Mouse (Mus musculus) layer of hippocampus, adult 18-20 months (tissue): ENCODE results near the gene Fbxo47. TPM values are rescaled to one million over a fixed set of nuclear protein-coding genes. Genes with fewer than 3 reads are reported as not detected.
"Not testable (repeated sequence)": the region's sequence is repeated elsewhere in the genome, so short reads cannot be mapped to it uniquely, and the experiment has no call there.

Experiments used
- DNase-seq, 2 experiments: peaks; one replicate each; pipeline ENCODE4 v3.0.0; 2022; ENCODE audit warnings: low spot score in 2 of 2
- total RNA-seq, 2 experiments: library from RNA; stranded (reverse); gene quantifications; 2 replicates each; pipeline ENCODE4 v1.2.3; 2021

Gene Fbxo47
- total RNA-seq, 2 experiments from 2014 or later, result 1.6 to 2.6 TPM

DNA sequence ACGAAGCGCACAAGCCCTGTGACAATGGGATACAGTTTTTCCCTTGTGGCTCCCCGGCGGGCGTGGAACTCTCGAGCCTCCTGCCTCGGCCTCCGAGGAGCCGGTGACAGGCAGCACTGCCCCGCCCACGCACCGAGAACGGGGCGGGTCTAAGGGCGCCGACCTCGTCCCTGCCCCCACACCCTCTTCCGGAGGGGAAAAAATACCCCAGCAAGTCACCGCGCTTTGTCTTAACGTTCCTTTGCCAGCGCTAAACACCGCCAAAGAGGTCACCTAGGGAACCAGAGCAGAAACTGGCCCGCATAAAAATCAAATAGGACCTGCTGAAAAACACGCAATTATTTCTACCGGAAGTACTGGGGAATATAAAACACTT is 424 bp downstream of the Fbxo47 start:
- DNase-seq, result peak in 1 of 2 experiments; percentile 52

DNA sequence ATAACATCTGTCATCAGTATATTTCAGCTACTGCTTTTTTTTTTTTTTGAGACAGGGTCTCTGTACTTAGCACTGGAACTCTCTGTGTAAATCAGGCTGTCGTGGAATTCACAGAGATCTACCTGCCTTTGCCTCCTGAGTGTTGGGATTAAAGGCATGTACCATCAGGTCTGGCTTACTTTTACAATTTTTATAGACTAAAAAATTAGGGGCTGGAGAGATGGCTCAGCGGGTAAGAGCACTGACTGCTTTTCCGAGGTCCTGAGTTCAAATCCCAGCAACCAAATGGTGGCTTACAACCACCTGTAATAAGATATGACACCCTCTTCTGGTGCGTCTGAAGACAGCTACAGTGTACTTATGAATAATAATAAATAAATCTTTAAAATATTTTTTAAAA is 3.6 kb downstream of the Fbxo47 start:
- no peak for DNase-seq

DNA sequence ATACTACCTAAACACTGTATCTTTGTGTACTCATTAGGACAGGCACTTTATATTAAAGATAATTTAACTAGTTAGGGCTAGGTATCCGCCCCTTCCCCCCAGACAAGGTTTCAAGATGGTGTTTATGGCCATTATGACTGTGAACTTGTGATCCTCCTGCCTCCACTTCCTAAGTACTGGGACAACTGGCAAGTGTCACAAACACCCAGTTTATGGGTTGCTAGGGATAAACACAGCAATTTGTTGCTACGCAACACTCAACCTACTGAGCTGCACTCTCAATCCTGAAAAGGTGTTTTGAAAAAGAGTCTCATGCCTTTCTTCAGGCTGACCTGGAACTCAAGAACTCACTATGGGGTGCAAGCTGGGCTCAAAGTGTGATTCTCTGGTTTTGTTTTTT is 6.6 kb downstream of the Fbxo47 start:
- no peak for DNase-seq

DNA sequence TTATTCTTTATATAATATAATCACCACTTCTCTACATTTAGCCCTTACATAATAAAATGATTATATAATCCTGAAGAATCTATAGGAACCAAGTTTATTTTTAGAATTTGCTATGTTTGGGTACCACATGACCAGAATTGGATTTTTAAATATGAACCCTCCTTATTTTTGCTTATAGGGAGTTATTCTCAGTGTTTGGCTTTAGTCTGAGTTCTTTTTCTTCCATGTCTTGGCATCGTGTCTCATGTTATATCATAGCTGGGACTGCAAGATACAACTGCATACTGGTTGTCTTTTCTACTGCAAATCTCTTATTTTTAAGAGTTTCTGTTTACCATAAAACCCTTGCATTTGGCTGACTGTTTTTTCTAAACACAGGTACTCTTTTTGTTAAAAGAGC is 9.6 kb downstream of the Fbxo47 start:
- DNase-seq, result no peak

DNA sequence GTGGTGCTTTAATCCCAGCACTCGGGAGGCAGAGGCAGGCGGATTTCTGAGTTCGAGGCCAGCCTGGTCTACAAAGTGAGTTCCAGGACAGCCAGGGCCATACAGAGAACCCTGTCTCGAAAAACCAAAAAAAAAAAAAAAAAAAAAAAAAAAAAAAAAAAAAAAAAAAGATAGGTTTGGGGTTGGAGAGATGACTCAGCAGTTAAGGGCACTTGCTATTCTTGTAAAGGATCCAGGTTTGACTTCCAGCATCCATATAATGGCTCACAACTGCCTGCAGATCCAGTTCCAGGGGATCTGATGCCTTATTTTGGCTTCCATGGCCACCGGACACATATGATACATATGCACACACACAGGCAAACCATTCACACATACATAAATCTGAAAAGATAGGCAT is 11.6 kb downstream of the Fbxo47 start:
- DNase-seq, result not testable (repeated sequence)

DNA sequence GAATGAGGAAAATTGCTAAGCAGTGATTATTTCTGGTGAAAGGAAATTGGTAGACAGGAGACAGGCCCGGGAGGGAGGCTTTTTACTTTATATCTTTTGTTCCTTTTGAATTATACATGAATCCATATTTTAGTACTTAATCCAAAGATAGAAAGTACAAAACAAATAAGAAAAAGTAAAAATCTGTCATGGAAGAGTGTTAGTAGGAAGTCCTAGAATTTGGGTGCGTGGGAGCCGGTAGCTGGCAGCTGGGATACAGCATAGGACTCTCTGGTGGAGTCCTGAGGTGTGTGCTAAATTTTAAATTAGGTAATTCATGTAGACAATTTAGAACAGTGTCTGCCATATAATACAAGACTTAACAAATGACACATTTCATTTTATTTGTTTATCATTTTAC is 16.4 kb downstream of the Fbxo47 start:
- DNase-seq, result peak in 1 of 2 experiments; percentile 44

DNA sequence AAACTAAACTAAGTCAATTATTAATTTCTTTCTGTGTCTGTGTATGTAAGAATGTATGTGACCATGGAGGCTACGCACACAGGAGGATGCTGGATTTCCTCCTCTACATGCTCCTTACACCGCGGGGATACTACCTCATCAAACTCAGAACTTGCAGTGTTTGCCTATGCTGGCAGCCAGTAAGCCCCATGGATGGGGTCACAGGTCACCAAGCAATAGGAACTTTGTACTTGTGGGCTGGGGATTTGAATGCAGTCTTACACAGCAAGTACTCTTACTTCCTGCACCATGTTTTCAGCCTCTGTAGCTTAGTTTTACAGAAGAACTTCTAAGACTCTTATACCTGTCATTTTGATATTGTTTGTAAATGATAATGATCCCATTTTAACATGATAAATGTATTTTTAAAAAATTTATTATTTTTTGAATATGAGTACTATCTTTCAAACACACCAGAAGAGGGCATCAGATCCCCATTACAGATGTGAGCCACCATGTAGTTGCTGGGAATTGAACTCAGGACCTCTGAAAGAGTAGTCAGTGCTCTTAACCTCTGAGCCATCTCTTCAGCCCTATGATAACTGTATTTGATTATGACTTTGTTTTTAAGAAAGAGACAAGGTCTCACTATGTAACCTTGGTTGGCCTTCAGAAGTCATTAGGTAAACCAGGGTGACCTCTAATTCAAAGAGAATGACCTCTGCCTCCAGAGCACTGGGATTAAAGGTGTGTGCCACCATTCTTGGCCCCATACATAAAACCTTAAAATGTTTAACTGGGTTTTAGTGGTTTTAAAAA is 17.7 kb downstream of the Fbxo47 start:
- DNase-seq, result no peak

DNA sequence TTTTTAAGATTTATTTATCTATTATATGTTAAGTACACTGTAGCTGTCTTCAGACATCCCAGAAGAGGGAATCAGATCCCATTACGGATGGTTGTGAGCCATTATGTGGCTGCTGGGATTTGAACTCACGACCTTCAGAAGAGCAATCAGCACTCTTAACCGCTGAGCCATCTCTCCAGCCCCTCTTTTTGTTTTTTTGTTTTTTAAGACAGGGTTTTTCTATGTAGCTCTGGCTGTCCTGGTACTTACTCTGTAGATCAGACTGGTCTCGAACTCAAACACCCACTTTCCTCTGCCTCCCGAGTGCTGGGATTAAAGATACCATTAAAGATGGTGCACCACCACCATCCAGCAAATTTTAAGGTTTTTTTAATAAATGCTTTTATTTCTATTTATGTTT is 18.5 kb downstream of the Fbxo47 start:
- no peak for DNase-seq

DNA sequence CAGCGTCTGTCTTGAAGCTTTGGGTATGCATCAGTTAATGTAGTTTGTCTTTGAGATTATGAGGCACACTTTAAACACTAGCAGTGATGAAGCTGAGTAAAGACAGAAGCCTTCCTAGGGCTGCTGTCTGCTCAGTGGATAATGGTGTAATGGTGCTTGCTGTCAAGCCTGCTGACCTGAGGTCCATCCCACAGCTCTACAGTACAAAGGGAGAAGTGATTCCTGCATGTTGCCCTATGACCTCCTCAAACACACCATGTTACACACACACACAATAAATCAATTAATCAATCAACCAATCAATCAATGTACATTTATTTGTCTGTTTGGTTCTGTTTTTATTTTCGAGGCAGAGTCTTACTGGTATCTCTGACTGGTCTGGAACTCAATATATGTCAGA is 21.8 kb downstream of the Fbxo47 start:
- DNase-seq, result no peak

DNA sequence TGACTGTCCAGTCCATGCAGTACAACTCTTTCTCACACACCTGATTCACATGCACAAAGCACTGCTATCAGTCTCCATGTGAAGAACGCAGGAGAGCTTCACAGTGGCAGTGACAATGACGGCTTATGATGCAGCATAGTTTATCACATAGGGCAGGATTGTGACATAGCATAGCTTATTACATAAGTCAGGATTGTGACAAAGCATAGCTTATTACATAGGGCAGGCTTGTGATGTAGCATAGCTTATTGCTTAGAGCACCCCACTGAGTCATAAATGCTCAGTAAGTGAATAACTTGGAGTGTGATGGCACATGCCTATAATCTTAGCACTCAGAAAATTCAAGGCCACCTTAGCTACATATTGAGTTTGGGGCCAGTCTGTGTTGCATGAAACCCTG is 28.5 kb downstream of the Fbxo47 start:
- DNase-seq, result no peak

DNA sequence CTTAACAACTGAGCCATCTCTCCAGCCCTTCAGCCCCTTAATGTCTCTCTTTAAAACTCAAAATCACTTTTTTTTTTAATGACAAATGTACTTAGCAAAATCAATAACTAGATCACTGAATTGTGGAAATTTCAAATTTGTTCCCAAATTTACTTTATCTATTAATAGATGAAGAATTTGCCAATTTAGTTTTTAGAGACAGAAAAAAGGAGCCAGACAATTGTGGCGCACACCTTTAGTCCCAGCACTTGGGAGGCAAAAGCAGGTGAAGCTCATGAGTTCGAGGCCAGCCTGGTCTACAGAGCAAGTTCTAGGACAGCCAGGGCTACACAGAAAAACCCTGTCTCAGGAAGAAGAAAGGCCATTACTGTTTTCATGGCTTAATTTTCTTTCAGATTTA is 32.4 kb downstream of the Fbxo47 start:
- no peak for DNase-seq

DNA sequence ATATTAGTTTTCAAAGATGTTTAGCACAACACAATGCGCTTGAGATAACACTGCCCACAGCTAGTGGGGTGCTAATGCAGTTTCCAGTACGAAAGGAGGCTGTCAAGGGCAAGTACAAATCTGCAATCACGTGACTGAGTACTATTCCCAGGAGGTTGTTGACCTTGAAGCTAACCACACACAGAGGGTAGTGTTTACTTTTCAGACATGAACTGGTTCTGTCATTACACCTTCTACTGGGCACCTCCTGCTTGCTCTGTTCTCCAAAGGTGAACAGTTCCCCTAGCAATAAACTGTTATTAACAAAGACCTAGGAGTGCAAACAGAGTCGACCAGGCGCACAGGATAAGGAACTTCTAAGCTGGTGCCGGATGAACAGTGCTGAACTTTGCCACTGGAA is 33.6 kb downstream of the Fbxo47 start:
- no peak for DNase-seq

DNA sequence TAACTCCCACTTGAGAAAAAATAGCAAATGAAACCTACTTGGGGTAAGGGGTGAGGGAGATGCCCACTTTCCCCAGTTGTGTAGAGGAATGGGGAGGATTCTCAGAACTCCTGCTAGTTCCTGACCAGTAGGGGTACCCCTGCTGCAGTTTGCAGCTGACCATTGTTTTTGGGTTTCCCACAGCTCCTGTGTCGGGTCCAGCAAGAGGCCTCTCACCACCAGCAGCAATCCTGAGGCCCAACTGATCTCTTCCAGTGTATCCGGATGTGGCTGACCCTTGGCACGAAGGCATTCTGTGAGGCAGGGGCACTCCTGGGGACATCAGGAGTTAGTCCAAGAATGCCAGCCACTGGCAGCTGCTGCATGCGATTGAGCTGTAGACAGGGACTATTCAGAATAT is 42.0 kb downstream of the Fbxo47 start:
- DNase-seq, result no peak

DNA sequence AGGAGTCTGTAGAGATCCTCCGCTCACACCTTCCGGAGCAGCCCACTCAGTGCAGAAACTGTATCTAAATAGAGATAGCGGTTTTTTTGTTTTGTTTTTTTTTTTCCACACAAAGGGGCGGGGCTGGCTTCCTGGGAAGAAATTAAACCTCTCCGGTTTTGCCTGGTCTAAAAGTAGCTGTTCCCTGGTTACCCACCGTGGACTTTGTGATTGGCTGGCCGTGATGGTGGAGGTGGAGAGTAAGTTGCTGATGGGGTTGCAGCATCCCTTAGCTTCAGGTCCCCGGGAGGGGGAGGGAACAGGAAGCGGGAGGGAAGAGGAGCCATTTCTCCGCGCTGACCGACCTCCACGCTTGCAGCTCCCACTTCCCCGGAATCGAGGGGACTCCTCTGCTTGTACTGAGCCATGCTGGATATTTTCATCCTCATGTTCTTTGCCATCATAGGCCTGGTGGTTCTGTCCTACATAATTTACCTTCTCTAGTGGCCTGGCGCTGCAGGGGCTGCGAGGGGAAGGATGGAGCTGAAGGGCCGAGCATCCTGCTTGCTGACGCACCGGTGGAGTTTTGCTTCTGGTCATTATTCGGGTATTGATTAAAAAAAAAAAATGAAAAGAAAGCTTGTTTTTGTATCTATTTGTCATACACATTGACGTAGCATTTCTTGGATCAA is 42.8 kb downstream of the Fbxo47 start:
- DNase-seq, result peak; percentile 90 to 96

DNA sequence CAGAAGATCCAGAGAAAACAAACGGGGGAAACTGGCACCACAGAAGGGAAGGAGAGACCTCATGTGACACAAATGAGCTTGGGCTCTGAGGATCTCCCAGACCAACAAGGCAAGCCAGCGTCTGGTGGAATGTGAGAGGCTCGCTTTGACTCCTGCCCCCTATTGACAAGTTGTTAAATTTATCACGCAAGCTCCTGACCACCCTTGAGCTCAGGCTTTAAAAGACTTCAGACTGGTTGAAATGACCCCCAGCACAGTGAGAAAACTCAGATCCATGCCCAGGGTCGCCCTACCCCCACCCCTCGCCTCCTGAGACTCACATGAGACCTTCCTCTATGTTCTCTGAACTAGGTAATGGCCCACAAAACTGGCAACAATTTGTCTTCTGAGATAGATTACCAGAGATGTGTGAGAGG is 43.4 kb downstream of the Fbxo47 start, which contains the start of gene B230217C12Rik:
Gene B230217C12Rik (plus strand): TSS at position 242 of the 416 bp plus-strand sequence.
- DNase-seq, result peak in 1 of 2 experiments; percentile 51

DNA sequence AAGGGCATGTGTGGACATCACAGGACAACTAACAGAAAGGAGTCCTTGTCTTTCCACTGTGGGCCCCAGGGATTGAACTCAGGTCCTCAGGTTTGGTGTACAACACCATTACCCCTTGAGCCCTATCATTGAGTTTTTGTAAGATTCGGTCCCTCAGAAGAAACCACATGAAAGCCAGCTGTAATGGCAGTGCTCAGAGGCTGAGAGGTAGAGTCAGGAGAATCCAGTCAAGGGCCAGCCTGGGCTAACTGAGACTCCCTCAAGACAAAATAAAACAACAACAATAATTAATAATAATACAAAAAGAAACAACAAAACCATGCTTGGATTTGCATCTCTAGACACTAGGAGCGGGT is 43.8 kb downstream of the Fbxo47 start:
- DNase-seq, result no peak

DNA sequence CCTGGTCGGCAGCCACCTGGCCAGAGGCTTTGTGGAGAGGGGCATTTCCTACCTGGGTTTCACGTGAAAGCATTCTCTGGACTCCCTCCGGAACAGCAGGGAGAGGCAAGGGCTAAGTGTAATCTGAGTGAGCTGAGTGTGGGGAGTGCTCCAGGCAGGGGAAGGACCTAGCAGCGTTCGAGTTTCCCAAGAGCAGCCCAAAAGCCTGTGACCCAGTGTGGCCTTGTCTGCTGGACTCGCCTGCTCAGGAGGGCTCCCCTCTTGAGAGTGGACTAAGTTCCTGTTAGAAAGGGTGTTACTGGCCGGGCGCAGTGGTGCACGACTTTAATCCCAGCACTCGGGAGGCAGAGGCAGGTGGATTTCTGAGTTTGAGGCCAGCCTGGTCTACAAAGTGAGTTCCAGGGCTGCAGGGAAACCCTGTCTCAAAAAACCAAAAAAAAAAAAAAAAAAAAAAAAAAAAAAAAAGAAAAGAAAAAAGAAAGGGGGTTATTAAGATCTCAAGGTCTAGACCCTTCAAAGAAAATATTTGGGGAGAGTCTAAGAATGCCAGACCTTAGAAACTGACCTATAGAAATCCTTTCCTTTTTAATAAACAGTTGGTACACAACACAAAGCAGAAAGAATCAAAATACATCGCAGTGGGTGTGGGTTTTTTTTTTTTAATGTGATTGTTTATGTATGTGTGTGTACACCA is 44.4 kb downstream of the Fbxo47 start:
- no peak for DNase-seq

DNA sequence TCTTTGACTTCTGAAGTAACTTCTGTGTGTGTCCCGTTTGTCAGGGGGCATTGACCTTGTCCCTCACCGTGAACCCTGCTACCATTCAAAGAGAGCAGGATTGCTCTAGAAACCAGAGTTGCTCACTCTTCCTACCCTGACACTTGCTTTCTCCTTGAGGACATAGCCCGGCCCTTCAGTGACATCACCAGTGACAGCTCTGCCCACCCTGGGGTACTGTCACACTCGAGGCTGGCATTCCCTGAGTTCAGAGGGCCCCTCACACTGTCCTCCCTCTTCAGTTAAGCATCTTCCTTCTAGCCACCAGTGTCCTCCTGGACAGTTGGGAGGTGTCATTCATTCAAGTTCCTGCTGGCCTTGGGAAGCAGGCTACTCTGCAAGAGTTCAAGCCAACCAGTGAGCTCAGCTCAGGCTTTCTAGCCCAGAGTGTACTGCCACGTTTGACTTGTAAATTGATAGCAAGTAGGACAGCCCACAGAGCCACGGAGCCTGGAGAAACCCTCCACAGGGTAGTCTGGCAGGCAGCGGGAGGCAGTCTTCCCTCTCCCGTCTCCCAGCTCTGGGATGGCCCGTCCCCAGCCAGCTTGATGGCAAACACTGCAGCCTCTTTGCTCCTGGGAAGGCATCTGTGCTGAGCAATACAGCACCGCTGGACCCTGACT is 45.0 kb downstream of the Fbxo47 start:
- DNase-seq, result no peak

DNA sequence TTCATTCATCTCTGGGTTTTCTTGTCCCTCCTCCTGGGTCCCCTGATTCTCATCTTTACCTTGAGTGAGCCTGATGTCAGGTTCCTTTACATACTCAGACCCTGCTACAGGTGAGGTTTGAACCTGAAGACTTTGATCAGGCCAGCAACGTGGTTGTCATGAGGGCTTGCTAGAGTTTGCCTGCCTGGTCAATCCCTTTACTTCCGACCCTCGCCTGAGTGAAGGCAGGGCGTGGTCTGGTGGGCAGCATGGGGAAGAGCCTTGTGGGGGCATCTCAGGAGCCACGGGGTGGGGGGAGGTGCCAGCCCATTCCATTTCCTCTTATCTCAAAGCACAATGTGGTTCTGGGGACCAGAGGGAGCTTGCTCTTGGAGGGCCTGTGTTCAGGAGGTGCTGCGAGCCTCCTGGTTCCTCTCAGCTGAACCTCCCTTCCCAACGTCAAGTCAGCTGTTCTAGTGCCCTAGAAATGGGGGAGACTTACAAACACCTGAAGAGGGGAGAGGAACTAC is 46.3 kb downstream of the Fbxo47 start:
- DNase-seq, result no peak

DNA sequence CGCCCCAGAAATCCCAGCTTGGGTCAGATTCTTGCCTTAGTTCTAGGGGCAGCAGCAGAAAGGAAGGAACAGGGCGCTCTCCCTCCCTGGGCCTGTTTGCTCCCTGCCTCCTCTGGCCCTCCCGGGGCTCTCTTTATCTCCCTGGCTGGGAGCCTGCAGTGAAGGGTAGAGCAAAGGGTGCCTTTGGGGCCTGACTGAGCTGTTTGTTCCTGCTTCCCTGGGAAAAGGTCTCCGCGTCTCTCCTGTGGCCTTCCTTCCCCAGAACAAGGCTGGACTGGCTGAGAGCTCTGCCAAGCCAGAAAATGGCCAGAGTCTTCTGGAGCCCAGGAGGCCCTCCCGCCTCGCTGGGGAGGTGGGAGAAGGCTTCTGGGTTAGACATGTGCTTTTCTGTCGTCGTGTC is 46.9 kb downstream of the Fbxo47 start:
- DNase-seq, result not testable (repeated sequence)

DNA sequence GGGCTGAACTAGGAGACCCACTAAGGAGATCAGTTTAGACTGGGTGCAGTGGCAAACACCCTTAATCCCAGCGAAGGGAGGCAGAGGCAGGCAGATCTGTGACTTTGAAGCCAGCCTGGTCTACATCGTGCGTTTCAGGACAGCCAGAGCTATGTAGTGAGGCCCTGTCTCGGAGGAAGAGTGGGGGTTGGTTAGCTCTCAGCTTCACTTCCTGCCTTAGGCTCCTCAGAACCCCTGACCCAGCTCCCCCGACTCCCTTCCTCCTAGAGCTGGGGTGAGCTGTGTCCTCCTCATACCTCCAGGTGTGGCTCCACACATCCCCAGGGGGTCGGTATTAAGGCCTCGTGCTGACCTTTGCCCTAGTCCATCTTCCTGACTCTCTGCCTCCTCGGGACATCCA is 47.4 kb downstream of the Fbxo47 start:
- no peak for DNase-seq

DNA sequence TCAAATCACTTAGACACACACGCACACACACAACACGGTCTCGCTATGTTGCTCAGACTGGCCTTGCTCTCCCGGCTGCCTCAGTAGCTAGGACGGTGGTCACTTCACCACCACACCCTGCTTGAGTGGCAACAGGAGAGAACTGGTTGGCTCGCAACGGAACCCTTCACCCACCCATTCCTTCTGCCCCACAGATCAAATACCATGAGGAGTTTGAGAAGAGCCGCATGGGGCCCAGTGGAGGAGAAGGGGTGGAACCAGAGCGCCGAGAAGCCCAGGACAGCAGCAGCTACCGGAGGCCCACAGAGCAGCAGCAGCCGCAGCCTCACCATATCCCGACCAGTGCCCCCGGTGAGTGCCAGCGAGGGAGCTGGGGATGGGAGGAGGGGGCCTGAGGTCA is 50.6 kb downstream of the Fbxo47 start:
- no peak for DNase-seq
